Mouse (Mus musculus) heart, adult 18-20 months (tissue): ENCODE results near the gene Adamts12. TPM values are rescaled to one million over a fixed set of nuclear protein-coding genes. Genes with fewer than 3 reads are reported as not detected.

Experiments used
- DNase-seq, 2 experiments: peaks; one replicate each; pipeline ENCODE4 v3.0.0; 2021 to 2022; ENCODE audit warnings: mixed read lengths in 1 of 2
- total RNA-seq, 2 experiments: library from RNA; stranded (reverse); gene quantifications; 2 replicates each; pipeline ENCODE4 v1.2.3; 2021

The Adamts12 gene
- total RNA-seq, 2 experiments from 2014 or later, result 1.0 to 1.9 TPM

DNA sequence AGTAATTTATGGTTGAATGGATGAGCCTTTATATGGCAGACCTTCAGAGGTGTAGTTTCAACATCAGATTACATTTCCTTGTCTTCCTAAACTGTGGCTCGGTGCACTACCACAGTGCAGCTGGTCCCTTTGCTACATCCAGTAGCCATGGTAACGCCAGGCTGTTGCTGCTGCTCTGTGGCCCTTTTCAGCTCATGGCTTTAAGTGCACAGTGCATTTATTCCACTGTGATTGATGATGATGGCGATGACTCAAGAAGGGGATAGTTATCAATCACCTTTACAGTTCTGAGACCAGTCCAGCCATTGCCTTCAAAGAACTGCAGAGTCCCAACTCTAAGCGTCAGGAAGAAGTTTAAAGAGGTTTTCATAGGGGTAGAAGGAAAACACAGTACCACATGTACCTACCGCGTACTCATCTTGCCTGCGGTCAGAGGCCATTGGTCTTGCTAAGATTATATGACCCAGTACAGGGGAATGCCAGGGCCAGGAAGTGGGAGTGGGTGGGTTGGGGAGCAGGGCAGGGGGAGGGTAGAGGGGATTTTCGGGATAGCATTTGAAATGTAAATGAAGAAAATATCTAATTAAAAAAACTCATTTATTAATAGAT is 18.5 kb downstream of the Adamts12 start:
- DNase-seq, result no peak

DNA sequence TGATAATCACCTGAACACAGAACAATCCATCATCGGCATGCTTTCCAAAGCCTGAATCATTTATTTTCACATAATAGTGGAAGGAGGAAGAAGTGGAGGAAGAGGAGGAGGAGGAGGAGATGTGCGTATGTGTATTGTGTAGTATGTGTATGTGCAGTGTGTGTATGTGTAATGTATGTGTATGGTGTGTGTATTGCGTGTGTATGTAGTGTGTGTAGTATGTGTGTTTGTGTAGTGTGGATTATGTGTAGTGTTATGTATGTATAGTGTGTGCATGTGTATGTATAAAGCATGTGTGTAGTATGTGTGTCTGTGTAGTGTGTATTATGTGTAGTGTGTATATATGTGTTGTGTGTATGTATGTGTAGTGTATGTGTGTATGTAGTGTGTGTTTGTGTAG is 19.1 kb downstream of the Adamts12 start:
- DNase-seq, result no peak

DNA sequence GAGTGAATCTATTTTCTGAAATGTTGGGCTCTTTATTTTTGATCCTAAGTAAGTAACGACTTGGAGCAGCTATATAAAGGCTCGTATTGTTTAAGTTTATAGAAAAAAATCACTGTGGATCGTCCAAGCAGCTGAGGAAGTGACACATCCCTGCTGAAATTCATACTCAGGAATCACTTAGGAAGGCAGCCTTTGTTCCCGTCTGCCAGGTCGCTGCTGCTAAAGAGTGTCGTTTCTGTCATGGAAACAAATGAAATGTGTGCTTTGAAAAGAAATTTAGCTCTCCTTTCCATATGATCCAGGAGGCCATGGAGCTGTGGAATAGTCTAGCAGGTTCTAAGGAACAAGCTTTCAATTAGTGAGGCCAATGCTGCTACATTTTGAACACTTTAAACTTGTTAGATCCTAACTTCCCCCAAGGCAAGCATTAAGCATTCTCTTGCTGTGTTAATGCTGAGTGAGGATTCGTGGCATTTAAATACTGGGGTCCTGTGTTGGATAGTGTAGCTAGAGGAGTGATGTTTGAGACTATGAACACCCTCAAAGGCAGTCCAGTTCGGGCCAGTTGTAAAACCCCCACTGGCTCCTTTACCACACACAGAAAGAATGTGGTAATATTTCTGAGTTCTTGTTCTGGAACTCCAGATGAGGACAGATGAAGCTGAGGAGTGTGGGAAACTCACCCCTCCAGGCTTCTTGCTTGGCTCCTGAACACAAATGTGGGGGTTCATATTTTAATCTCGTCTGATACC is 19.8 kb downstream of the Adamts12 start:
- DNase-seq, result peak in 1 of 2 experiments; percentile 11

DNA sequence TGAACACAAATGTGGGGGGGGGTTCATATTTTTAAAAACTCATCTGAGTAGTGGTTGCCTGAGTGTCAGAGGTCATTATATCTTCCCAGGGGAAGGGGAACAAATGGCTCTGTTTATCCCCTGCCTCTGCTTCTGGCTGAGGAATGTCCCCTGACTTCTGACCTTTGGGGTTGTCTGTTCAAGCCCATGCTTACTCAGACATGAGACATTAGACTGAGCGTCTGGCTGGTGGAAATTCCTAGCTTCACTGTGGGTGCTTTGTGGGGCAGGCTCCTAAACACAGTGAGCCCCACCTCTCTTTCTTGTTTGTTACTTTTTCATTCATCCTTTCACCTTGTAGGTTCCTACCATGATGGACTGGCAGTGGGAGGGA is 20.4 kb downstream of the Adamts12 start:
- no peak for DNase-seq

DNA sequence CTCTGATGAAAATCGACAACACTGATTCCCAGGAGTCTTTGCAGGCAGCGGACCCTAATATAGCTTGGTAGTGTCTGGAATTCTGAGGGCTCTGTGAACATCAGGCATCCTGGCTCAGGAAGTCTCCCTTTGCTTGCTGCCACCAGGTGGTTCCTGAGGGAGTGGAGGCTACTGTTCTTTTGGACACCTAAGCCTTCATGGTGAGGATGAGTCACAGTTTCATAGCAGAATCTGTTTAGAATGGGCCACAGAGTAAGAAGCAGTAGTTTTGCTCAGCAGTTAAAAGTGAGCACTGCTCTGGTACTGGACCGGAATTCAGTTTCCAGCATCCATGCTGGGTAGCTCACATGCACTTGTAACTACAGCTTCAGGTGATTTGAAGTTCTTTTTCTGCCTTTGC is 24.9 kb downstream of the Adamts12 start:
- DNase-seq, result no peak

DNA sequence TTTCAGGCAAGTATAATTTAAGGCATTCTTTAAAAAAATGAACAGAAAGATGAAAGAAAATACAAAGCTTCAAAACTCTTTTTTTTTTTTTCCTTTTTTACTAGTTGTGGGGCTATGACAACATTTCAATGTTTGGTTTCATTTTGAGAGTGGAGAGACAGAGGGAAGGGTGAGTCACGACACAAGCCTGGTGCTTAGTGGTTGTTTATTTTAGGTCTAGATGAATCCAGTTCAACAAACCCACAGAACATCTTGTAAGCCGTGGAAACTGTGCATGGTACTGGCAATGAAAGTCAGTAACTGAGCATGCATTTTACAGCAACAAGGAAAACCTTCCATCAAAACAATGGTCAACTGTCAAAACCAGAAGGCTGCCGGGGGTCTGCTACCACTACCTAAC is 31.0 kb downstream of the Adamts12 start:
- peak in 1 of 2 experiments; percentile 16 for DNase-seq

DNA sequence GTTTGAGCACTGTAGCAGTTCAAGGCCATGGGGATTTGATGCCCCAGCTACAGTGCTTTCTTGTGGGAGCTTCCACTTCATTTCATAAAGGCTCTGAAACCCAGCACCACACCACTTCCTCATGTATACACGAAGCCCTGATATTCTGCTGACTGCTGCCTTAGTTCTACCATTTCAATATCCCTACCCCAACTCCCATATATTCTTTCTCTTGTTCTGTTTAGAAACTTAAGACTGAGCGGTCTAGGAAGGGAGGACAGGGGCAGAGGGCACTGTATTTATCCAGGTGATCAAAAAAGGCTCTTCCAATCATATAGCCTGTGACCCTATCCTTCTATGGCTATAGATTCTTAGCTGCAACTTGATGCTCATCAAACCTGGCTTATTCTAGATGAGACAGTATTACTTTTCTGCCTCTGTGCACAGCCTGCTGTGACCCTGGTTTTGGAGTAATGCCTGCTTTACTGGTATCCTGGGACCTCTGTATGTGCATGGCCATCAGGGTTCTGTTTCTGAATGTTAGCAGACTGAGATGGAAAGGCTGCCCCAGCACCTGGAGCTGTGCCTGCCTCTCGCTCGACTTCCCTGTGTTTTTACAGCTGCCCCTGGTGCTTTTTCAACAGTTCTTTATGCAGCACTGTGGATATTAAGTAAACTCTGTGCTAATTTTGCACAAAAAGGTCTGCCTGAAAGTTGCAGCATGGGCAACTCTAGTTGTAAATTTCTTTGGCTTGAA is 33.5 kb downstream of the Adamts12 start:
- DNase-seq, result no peak

DNA sequence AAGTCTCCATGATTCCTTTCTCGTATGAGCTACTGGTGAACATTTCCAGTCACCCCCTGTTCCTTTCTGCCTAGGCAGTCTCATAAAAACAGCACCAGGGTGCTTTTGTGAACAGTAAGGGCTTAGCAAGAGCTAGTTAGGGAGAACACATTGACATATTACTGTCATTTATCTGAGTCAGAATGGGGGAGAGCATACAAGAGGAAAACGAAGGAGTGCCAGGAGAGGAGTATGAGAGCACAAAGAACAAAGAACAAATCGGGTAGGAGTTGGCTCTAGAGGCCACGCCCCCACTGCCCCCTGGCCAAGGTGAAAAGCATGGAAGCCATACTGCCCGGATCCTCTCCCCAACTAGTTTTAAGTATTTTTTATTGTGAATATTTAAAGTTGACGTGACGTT is 34.4 kb downstream of the Adamts12 start:
- DNase-seq, result no peak

DNA sequence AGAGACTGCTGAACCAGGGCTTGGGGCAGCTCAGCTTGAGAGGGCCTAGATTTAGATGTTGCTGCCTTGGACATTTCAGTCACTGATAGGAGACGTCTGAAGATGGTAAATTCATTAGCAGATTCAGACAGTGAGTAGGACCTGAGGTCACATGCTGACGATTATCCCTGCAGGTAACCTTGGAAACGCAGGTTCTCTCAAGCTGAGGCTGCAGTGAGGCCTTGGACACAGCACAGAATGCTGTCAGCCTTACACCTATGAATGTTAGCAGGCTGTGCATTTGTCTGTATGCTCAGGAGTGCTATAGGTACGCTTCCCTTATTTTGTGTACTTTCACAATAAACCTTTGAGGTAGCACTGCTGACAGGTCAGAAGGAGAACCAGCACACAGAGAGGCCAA is 36.3 kb downstream of the Adamts12 start:
- DNase-seq, result no peak

DNA sequence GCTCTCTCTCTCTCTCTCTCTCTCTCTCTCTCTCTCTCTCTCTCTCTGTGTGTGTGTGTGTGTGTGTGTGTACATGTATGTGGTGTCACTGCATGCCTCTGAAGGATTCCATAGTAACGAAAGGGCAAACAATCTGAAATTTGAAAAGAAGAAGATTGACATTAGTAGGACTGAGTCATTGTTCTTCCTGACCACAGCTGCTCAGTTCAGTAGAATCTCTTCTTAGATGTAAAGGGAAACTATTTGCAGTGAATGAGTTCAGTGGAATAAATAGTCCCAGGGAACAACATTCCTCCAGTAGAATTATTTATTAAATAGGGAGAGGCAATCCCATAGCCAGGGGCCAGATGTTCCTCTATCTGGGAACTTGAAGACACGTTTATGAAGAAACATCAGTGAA is 40.5 kb downstream of the Adamts12 start:
- no peak for DNase-seq

DNA sequence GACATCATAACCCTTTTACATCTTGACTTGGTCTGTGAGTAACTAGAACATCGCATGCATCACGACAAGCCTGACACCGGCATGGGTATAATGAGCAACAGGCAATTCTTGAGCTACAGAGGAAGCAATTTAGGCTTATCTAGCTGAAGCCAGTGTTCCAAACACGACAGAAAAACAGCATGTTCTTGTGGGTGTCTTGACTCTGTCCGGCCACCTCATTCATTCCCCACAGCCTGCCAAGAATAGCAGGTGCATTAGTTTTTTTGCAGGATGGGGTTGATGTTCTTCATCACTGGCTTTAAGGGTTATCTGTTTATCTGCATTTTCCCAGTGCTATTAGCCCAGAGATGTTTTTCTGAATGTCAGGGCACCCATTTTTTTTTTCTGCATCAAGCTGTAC is 42.8 kb downstream of the Adamts12 start:
- DNase-seq, result peak; percentile 45 to 55

DNA sequence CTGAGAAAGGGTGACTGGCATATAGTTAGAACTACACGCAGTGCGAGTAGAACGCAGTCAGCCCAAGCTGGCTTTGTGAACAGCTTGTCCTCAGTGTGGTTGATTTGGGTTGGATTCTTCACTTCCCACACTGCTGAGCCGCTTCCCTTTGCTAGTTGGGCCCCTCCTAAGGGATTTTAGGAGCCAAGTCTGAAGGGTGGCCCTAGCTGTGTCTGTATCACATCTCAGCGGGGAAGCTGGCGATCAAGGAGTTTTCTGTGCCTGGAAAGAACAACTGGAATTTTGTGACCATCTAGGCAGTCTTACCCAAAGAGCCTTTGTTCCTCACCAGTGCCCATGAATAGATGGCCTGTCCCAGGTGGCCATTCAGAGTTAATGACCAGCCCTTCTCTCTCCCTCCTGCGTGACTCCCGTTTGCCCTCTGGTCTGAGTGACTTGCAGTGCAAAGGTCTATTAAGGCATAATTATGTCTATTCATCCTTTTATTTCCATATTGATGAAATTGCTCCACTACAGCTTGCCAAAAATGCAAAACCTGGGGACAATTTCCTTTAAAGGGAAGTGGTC is 50.1 kb downstream of the Adamts12 start:
- peak; percentile 21 to 41 for DNase-seq

DNA sequence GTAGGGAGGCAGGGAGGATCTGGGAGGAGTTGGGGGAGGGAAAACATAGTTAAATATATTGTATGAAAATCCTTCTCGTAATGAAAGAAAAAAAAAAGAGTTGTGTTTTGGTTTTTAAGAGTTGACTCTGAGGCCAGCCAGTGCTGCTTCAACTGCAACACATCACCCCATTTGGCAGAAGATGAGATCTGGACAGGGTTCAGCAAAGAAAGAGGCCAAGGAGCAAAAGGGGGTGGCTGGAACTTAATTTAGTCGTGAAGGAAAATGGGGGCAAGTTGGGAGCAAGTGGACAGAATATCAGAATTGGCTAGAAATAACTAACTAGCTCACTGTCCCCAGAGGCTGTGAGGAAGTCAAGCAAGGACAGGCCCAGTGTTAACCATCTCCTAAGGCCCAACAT is 51.7 kb downstream of the Adamts12 start:
- peak; percentile 85 to 91 for DNase-seq

DNA sequence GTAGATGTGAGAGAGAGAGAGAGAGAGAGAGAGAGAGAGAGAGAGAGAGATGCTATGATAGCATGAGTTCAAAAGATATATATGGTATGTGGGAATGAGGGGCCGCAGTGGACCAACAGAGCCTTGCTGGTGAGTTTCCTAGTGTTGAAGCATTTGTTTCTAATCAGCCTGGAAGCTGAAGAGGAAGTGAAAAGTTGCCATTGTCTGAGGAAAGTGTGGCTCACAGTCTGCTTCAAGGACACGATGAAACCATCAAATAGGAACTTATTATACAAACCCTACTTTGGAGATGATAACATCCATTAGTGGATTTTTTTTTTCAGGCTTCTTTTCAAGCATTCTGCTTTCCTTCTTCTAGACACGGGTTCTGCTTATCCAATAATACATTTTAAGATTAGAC is 52.3 kb downstream of the Adamts12 start:
- DNase-seq, result peak; percentile 22 to 42

DNA sequence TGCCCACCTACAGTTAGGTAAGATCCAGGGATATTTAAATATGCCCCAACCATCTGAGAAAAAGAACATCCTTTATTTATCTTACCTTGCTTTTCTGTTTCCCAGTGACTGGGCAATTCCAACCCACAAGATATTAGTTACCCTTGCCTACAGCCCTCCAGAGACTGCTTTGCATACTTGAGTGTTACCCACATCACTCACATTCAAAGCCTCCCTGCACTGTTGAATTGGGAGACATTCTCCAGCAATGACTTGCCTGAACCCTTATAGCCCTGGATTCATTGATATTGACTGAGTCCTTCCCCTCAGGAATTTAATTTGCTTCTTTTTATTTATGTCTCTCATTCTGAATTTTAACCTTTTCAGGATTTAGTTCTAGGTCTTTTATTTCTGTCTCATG is 53.8 kb downstream of the Adamts12 start:
- no peak for DNase-seq

DNA sequence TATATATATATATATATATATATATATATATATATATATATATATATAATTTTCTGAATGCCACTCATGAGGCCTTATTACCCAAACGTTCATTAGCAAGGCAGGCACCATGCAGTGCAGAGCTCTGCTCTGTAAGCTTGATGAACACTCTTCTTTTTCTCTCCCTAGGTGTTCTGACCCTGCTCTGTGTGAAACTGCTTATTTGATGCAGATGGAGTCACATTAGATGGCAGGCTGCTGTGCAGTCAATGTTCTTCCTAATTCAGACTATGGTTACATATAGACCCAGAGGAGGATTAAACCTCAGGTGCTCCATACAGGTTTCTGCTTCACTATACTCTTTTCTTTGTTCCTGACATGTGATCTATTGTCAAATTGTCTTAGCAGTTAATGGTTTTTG is 57.1 kb downstream of the Adamts12 start:
- no peak for DNase-seq

DNA sequence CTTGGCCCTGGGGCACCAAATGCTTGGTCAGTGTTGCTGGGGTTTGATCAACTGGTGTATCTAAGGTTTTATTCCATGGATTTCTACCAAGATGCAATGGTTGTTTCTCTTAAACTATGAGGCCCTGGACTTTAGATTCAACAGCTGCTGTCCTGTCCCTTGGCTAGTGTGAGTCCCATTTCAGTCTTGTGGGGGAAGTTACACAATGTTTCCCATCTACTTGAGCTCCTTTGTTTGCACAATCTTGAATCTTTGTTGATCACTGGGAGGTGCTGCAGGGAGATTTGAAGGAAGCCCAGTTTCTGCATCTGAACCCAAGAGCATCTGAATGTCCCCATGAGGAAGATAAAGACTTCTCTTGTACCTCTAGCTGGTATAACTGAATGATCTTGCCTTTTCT is 60.8 kb downstream of the Adamts12 start:
- DNase-seq, result peak; percentile 17 to 34

DNA sequence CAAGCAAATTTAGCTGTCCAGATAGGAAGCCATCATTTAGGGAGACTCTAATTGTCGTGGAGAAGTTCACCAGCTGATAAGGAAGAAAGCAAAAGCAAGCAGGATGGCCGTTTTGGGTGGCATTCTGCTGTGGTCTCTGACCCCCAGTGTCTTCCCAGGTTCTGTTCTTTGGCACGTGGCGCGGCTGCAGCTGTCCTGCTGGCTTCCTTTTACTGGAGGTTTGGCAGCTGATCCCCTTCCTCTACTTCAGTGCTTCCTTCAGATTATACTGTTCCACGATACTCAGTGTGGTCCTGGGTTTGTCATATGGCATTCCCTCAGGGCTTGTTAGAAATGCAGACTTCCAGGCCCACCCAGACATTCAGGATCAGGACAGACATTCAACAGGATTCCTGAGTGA is 63.9 kb downstream of the Adamts12 start:
- DNase-seq, result peak; percentile 39

DNA sequence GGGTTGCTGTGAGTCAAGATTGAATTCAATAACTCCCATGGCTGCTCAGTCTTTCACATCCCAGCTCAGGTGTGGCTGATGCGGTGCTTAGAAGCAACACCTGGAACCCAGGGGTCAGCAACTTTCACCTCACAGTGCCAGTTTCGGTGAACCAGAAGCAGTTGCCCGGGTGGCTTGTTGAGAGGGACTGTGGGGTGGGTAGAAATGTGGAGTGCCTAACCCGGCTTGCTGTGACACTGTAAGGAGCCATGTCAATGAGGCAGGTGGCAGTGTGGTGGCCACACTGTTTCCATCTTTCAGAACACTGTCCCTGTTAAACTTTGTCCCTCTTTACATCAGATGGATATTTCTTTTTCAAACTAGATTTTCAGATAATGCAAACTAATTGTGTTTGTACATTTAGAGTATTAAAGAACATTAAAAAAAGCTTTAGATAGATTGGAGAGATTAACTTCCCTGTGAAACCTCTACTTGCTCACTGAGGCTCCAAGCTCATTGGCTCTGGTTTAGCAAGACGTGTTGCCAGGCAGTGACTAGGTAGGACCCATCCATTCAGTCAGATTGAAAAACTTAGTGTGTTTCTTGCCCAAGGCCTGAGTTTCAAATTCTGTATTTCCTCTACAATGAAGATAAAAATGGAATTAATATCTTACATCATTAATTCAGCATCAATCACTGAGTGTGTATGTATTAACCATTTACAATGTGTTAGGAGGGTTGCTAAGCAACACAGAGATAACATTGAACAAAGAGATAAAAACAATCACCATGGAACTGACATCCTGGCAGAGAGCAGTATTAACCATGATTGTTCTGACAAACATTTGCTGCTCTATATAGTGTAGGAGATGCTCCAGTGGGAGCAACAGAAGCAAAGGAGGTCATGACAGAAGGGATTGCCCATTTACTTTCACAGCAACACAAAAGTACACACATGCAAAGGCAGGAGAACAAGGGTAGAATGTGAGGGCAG is 68.3 kb downstream of the Adamts12 start:
- no peak for DNase-seq

DNA sequence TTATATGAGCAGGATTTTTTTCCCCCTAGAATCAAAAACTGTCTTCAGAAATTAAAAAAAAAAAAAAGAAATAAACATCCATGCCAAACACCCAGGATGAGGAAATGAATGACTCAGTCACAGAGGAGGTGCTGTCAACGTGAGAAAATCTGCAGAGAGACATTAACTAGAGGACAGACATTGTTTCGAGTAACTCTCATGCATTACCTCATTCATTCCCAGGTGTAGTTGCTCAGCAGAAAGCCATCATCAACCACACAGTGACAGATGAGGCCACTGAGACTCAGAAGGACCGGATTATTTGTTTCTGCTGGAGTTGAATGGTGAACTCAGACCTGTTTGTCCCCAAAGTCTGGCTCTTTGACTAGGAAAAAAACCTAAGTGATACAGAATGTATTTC is 81.0 kb downstream of the Adamts12 start:
- DNase-seq, result no peak

DNA sequence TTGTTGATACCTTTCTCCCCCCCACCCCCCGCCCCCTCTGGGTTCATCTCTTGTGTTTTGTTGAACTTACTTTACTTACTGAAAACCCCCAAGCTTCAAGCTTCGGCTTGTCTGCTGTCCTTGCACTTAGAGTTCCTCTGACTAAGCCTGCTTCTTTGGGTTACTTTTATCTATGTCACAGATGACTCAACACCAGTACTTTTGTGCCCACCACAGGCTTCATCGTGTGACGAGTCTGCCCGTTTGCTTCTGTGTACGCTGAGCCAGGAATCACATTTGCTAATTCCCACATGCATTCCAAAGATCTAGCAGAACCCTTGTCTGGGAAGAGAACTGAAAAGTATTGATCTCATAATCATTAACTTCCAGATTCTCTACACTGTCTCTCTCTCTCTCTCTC is 94.8 kb downstream of the Adamts12 start:
- DNase-seq, result no peak

DNA sequence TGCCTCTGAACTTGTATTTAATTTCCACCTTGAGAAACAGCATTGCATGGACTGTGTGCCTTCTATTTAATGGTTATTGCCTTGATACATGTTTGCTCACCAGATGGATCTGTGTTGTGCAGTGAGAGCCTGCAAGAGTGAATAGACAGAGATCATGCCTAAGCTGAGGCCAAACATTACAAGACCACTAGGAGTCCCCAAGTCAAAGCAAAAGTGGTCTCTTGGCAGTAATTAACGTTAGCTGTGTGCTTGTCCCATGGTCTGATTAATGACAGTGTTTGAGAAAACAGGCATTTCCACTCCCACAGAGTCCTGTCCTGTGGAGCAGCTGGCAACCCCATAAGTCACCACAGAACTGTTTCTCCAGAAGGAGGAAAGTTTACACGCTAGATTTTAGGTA is 96.2 kb downstream of the Adamts12 start:
- no peak for DNase-seq
